Mouse (Mus musculus) c-Kit-negative CD71-positive TER-119-positive erythroid progenitor cells, embryonic 14.5 days (primary cell): ENCODE data around the gene Angptl2.

Experiments used
- DNase-seq: peaks from one replicate; pipeline ENCODE4 v3.0.0-alpha.2; 2013; ENCODE audit warnings: low read depth, low spot score

Gene Angptl2

GRCm38 (mm10) chr2:33230701-33231100 is 14.8 kb downstream of the Angptl2 start:
- DNase-seq = no peak

GRCm38 (mm10) chr2:33231788-33232187 is 15.9 kb downstream of the Angptl2 start:
- DNase-seq = no peak

GRCm38 (mm10) chr2:33232782-33233570 is 17.1 kb downstream of the Angptl2 start:
- DNase-seq = no peak

- no peak for DNase-seq
Observed at GRCm38 (mm10) chr2:33233856-33234255, 18.0 kb downstream of the Angptl2 start.

- DNase-seq = no peak
Observed at GRCm38 (mm10) chr2:33234848-33235247, 19.0 kb downstream of the Angptl2 start.

GRCm38 (mm10) chr2:33237581-33237980 is 21.7 kb downstream of the Angptl2 start:
- no peak for DNase-seq

- DNase-seq = no peak
Observed at GRCm38 (mm10) chr2:33244880-33245279, 29.0 kb downstream of the Angptl2 start.

- DNase-seq = no peak
Observed at GRCm38 (mm10) chr2:33245350-33245749, 29.5 kb downstream of the Angptl2 start.

- no peak for DNase-seq
Observed at GRCm38 (mm10) chr2:33246841-33247240, 31.0 kb downstream of the Angptl2 start.

GRCm38 (mm10) chr2:33248549-33248948 is 32.7 kb downstream of the Angptl2 start:
- DNase-seq = no peak

GRCm38 (mm10) chr2:33249922-33250633 is 34.2 kb downstream of the Angptl2 start:
- no peak for DNase-seq

- no peak for DNase-seq
Observed at GRCm38 (mm10) chr2:33252751-33253150, 36.9 kb downstream of the Angptl2 start.

GRCm38 (mm10) chr2:33253572-33254190 is 37.8 kb downstream of the Angptl2 start:
- no peak for DNase-seq

GRCm38 (mm10) chr2:33254318-33254985 is 38.6 kb downstream of the Angptl2 start:
- no peak for DNase-seq

GRCm38 (mm10) chr2:33256769-33257537 is 41.1 kb downstream of the Angptl2 start:
- no peak for DNase-seq

GRCm38 (mm10) chr2:33260772-33261171 is 44.9 kb downstream of the Angptl2 start:
- no peak for DNase-seq

- DNase-seq = no peak
Observed at GRCm38 (mm10) chr2:33261475-33261874, 45.6 kb downstream of the Angptl2 start.

GRCm38 (mm10) chr2:33265793-33266192 is 49.9 kb downstream of the Angptl2 start:
- DNase-seq = no peak

- DNase-seq = no peak
Observed at GRCm38 (mm10) chr2:33267075-33267474, 51.2 kb downstream of the Angptl2 start.

GRCm38 (mm10) chr2:33268384-33269131 is 52.7 kb downstream of the Angptl2 start:
- DNase-seq = no peak

- no peak for DNase-seq
Observed at GRCm38 (mm10) chr2:33269132-33269493, 53.2 kb downstream of the Angptl2 start.
